Mouse (Mus musculus): ENCODE measurements at regions not wholly inside any gene's neighbourhood (a gene's known extent, or its start where the extent isn't known, plus 50 kb on each side); places are given as distances from the start of the nearest gene placed in this dataset.

- ATAC-seq (replicated peaks; ENCODE audit: poor library complexity, severe bottlenecking): no peak
Measured at GRCm38 (mm10) chr3:102319331-102319730, 114.8 kb upstream of the Vangl1 start.

GRCm38 (mm10) chr3:102316151-102316550, 111.7 kb upstream of the Vangl1 start:
- no peak for ATAC-seq (replicated peaks; ENCODE audit: poor library complexity, severe bottlenecking)

- no peak for ATAC-seq (replicated peaks; ENCODE audit: poor library complexity, severe bottlenecking)
Measured at GRCm38 (mm10) chr3:102311482-102312225, 107.2 kb upstream of the Vangl1 start.

GRCm38 (mm10) chr3:102310243-102310642, 105.8 kb upstream of the Vangl1 start:
- no peak for ATAC-seq (replicated peaks; ENCODE audit: poor library complexity, severe bottlenecking)

- ATAC-seq (replicated peaks; ENCODE audit: poor library complexity, severe bottlenecking): peak; percentile 48
Measured at GRCm38 (mm10) chr3:102309756-102310155, 105.3 kb upstream of the Vangl1 start.

GRCm38 (mm10) chr3:102307656-102308055, 103.2 kb upstream of the Vangl1 start:
- ATAC-seq (replicated peaks; ENCODE audit: poor library complexity, severe bottlenecking): no peak

GRCm38 (mm10) chr3:102292385-102292784, 87.9 kb upstream of the Vangl1 start:
- no peak for ATAC-seq (replicated peaks; ENCODE audit: poor library complexity, severe bottlenecking)

- no peak for ATAC-seq (replicated peaks; ENCODE audit: poor library complexity, severe bottlenecking)
Measured at GRCm38 (mm10) chr3:102281983-102282382, 77.5 kb upstream of the Vangl1 start.

GRCm38 (mm10) chr3:102276758-102277157, 72.3 kb upstream of the Vangl1 start:
- ATAC-seq (replicated peaks; ENCODE audit: poor library complexity, severe bottlenecking): no peak

GRCm38 (mm10) chr3:102276283-102276682, 71.8 kb upstream of the Vangl1 start:
- ATAC-seq (replicated peaks; ENCODE audit: poor library complexity, severe bottlenecking): no peak

GRCm38 (mm10) chr3:102275256-102276022, 70.9 kb upstream of the Vangl1 start:
- ATAC-seq (replicated peaks; ENCODE audit: poor library complexity, severe bottlenecking): no peak

- no peak for ATAC-seq (replicated peaks; ENCODE audit: poor library complexity, severe bottlenecking)
Measured at GRCm38 (mm10) chr3:102270779-102271178, 66.3 kb upstream of the Vangl1 start.

GRCm38 (mm10) chr3:102270257-102270656, 65.8 kb upstream of the Vangl1 start:
- ATAC-seq (replicated peaks; ENCODE audit: poor library complexity, severe bottlenecking): no peak

GRCm38 (mm10) chr3:102266136-102266535, 61.6 kb upstream of the Vangl1 start:
- ATAC-seq (replicated peaks; ENCODE audit: poor library complexity, severe bottlenecking): no peak

- no peak for ATAC-seq (replicated peaks; ENCODE audit: poor library complexity, severe bottlenecking)
Measured at GRCm38 (mm10) chr3:102265146-102265545, 60.7 kb upstream of the Vangl1 start.

GRCm38 (mm10) chr3:102263326-102263725, 58.8 kb upstream of the Vangl1 start:
- no peak for ATAC-seq (replicated peaks; ENCODE audit: poor library complexity, severe bottlenecking)

GRCm38 (mm10) chr3:102262665-102263064, 58.2 kb upstream of the Vangl1 start:
- no peak for ATAC-seq (replicated peaks; ENCODE audit: poor library complexity, severe bottlenecking)

GRCm38 (mm10) chr3:102261517-102261916, 57.0 kb upstream of the Vangl1 start:
- ATAC-seq (replicated peaks; ENCODE audit: poor library complexity, severe bottlenecking): no peak
